ENCODE assay signal across 11 mouse cellular contexts in the genomic region with DNA sequence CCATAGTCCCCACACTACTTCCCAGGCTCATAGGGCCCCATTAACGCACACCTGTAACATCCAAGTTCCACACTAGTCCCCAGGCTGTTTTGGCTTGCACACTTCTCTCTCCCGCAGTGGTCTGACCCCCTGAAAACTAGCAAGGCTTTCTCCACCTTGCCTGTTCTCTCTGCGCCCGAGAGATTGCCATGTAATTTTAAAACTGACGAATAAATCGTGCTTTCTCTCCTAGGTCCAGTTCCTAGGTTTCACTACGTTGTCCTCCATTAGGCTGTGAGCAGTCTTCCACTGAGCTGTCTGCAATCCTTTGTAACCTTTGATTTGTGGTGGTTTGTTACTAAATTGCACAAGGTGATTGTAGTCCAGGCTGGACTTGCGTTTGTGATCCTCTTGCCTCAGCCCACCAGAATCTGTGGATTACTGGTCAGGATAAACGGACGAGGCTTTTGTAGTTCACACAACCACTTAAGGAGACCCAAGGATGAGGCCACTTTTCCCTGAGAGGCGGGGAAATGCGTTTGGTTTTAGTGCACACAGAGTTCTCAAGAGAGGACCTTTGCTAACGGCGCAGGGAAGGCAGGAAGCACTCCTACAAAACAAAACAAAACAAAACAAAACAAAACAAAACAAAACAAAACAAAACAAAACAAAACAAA. TPM values are rescaled to one million over a fixed set of nuclear protein-coding genes. Genes with fewer than 3 reads are reported as not detected.
DNase-seq lines count a peak whose midpoint lies in the region; ATAC-seq and TF ChIP-seq lines count a peak whose summit lies in the region.
"Not testable (repeated sequence)": the region's sequence is repeated elsewhere in the genome, so short reads cannot be mapped to it uniquely, and the experiment has no call there.
"Had no signal": no experiment of that assay in that cellular context is flagged by ENCODE, and none has a peak within 500 bp of the region (broad histone marks: within the 10 kb centered on the region; RNA-seq: fewer than 3 reads in every experiment).

No protein-coding gene starts in this region.

- peak overlapping the region; percentile 18 for H3K4me3 ChIP-seq in C2C12 (ENCODE audit: insufficient read depth, poor library complexity, severe bottlenecking)
- peak overlapping the region; percentile 40 for H3K4me3 ChIP-seq in forebrain, embryonic 14.5 days (ENCODE audit: low read depth, low read length)
- peak overlapping the region; percentile 51 for H3K4me3 ChIP-seq in heart, postnatal 0 days (ENCODE audit: low read depth, low read length)
- H3K4me3 ChIP-seq in kidney, embryonic 15.5 days (replicated peaks) = peak overlapping the region; percentile 65
- peak overlapping the region; percentile 67 for H3K4me3 ChIP-seq in liver, embryonic 12.5 days
- H3K4me3 ChIP-seq in midbrain, embryonic 13.5 days (replicated peaks) = peak overlapping the region; percentile 49
- H3K4me3 ChIP-seq in stomach, embryonic 14.5 days (ENCODE audit: low read depth, low read length) = peak overlapping the region; percentile 45

- not testable (repeated sequence) for TF ChIP-seq CTCF in C2C12 (IDR thresholded peaks at IDR 0.05; ENCODE audit: control insufficient read depth, insufficient read depth, insufficient read length); heart, postnatal 0 days (IDR thresholded peaks at IDR 0.05; ENCODE audit: low read depth)

- peak; percentile 26 for DNase-seq in embryo, embryonic 10 days (ENCODE audit: low spot score)
- DNase-seq in forebrain, embryonic 14.5 days (ENCODE audit: low spot score) = peak; percentile 19
- not testable (repeated sequence) for DNase-seq in heart, postnatal 0 days (ENCODE audit: low spot score)

- H3K4me2 ChIP-seq in forebrain, embryonic 14.5 days (ENCODE audit: low read length) = peak overlapping the region; percentile 66
- H3K4me2 ChIP-seq in heart, postnatal 0 days (ENCODE audit: low read depth, low read length) = peak overlapping the region; percentile 76
- peak overlapping the region; percentile 94 for H3K4me2 ChIP-seq in kidney, embryonic 15.5 days
- peak overlapping the region; percentile 82 for H3K4me2 ChIP-seq in liver, embryonic 12.5 days
- H3K4me2 ChIP-seq in midbrain, embryonic 13.5 days (replicated peaks) = peak overlapping the region; percentile 80
- peak overlapping the region; percentile 74 for H3K4me2 ChIP-seq in stomach, embryonic 14.5 days (replicated peaks; ENCODE audit: low read depth, low read length)

- WGBS in forebrain, embryonic 14.5 days = 16% methylated on average over 14 of the region's 14 CpGs
- WGBS in heart, postnatal 0 days = 35% methylated on average over 14 of the region's 14 CpGs
- WGBS in kidney, embryonic 15.5 days = 11% methylated on average over 14 of the region's 14 CpGs
- 20% methylated on average over 14 of the region's 14 CpGs for WGBS in liver, embryonic 12.5 days (ENCODE audit: insufficient replicate concordance)
- 15% methylated on average over 14 of the region's 14 CpGs for WGBS in midbrain, embryonic 13.5 days
- WGBS in stomach, embryonic 14.5 days = 19% methylated on average over 14 of the region's 14 CpGs

- H3K27ac ChIP-seq in forebrain, embryonic 14.5 days (ENCODE audit: low read depth, low read length); kidney, embryonic 15.5 days; midbrain, embryonic 13.5 days; stomach, embryonic 14.5 days (ENCODE audit: low read length): not testable (repeated sequence)
- peak overlapping the region; percentile 25; the same call in 1 of the 2 replicates for H3K27ac ChIP-seq in heart, postnatal 0 days (ENCODE audit: low read depth)
- H3K27ac ChIP-seq in liver, embryonic 12.5 days = 0 out of 2 replicates have a peak overlapping the region, but pooled peaks have one; percentile 32

- not testable (repeated sequence) for H3K27me3 ChIP-seq in C2C12 (ENCODE audit: control insufficient read depth, insufficient read depth, insufficient read length); forebrain, embryonic 14.5 days (replicated peaks; ENCODE audit: control insufficient read depth, insufficient read depth, low read length); heart, postnatal 0 days (ENCODE audit: control insufficient read depth, insufficient read depth, low read length); kidney, embryonic 15.5 days; liver, embryonic 12.5 days (replicated peaks); midbrain, embryonic 13.5 days; stomach, embryonic 14.5 days (ENCODE audit: control insufficient read depth, insufficient read depth, low read length)

- H3K36me3 ChIP-seq in C2C12 (ENCODE audit: control insufficient read depth, insufficient read depth); forebrain, embryonic 14.5 days (ENCODE audit: control insufficient read depth, insufficient read depth, low read length); heart, postnatal 0 days (replicated peaks; ENCODE audit: control insufficient read depth, insufficient read depth, low read length); kidney, embryonic 15.5 days; liver, embryonic 12.5 days; midbrain, embryonic 13.5 days; stomach, embryonic 14.5 days (ENCODE audit: control insufficient read depth, insufficient read depth, low read length): not testable (repeated sequence)

- not testable (repeated sequence) for H3K9me3 ChIP-seq in forebrain, embryonic 14.5 days (replicated peaks; ENCODE audit: control insufficient read depth, low read length); heart, postnatal 0 days (replicated peaks; ENCODE audit: control insufficient read depth, low read length); kidney, embryonic 15.5 days (replicated peaks); liver, embryonic 12.5 days (replicated peaks); midbrain, embryonic 13.5 days; stomach, embryonic 14.5 days (ENCODE audit: control insufficient read depth, low read depth, low read length)

- ATAC-seq in forebrain, embryonic 14.5 days; heart, postnatal 0 days (ENCODE audit: insufficient read depth, low read depth); kidney, embryonic 15.5 days (replicated peaks; ENCODE audit: low FRiP score); liver, embryonic 12.5 days; midbrain, embryonic 13.5 days; stomach, embryonic 14.5 days (ENCODE audit: insufficient number of reproducible peaks, insufficient read depth, low FRiP score, low read depth): not testable (repeated sequence)

- H3ac ChIP-seq in C2C12 (ENCODE audit: control insufficient read depth, insufficient read length, low read depth) = not testable (repeated sequence)

- not testable (repeated sequence) for H3K79me3 ChIP-seq in C2C12 (ENCODE audit: low read depth)

- H3K9ac ChIP-seq in forebrain, embryonic 14.5 days (ENCODE audit: low read length) = peak overlapping the region; percentile 54
- H3K9ac ChIP-seq in heart, postnatal 0 days (replicated peaks; ENCODE audit: low read depth, low read length); midbrain, embryonic 13.5 days (replicated peaks); stomach, embryonic 14.5 days (replicated peaks; ENCODE audit: low read depth, low read length): not testable (repeated sequence)
- peak overlapping the region; percentile 62 for H3K9ac ChIP-seq in kidney, embryonic 15.5 days
- peak overlapping the region; percentile 71 for H3K9ac ChIP-seq in liver, embryonic 12.5 days

- not testable (repeated sequence) for H3K79me2 ChIP-seq in C2C12 (ENCODE audit: control insufficient read depth, insufficient read depth)

- H3K4me1 ChIP-seq in forebrain, embryonic 14.5 days (ENCODE audit: control insufficient read depth, insufficient read depth, low read length); heart, postnatal 0 days (ENCODE audit: control insufficient read depth, insufficient read depth); kidney, embryonic 15.5 days; midbrain, embryonic 13.5 days (replicated peaks); stomach, embryonic 14.5 days (ENCODE audit: control insufficient read depth, insufficient read depth, low read length): not testable (repeated sequence)
- H3K4me1 ChIP-seq in liver, embryonic 12.5 days = peaks cover 35% of the 10 kb centered on the region

- not testable (repeated sequence) for TF ChIP-seq EP300 in heart, postnatal 0 days (IDR thresholded peaks at IDR 0.05; ENCODE audit: low read depth)

RNA-seq across cellular contexts. Expression of gene Hfe2, which starts 28.2 kb away (rescaled TPM):
- polyA plus RNA-seq in C2C12 (2012; fragmentation: generic; extraction: Trizol) = 0.23 TPM
- 0.41 and 0.52 TPM in 2 replicates for polyA plus RNA-seq in forebrain, embryonic 14.5 days (2014; fragmentation: Nextera tagmentation; extraction: Ambion mirVana)
- 68.1 and 81.3 TPM in 2 replicates for total RNA-seq in heart, postnatal 0 days (2014; rRNA removed; ENCODE audit: low replicate concordance)
- polyA plus RNA-seq in heart, postnatal 0 days (2015; fragmentation: Nextera tagmentation; extraction: Ambion mirVana) = 24.7 and 25.9 TPM in 2 replicates
- polyA plus RNA-seq in kidney, embryonic 15.5 days (2015; fragmentation: Nextera tagmentation; extraction: Ambion mirVana) = 1.1 and 1.8 TPM in 2 replicates
- polyA plus RNA-seq in liver, embryonic 12.5 days (2016; fragmentation: Nextera tagmentation; extraction: Ambion mirVana) = 0.68 and 0.98 TPM in 2 replicates
- polyA plus RNA-seq in midbrain, embryonic 13.5 days (2015; fragmentation: Nextera tagmentation; extraction: Ambion mirVana) = 0.62 and 0.76 TPM in 2 replicates
- polyA plus RNA-seq in stomach, embryonic 14.5 days (2014; fragmentation: Nextera tagmentation; extraction: Ambion mirVana) = 0.20 TPM in 1 of 2 replicates, not detected in the other

RNA-seq across cellular contexts. Expression of gene BC107364, which starts 44.6 kb away (rescaled TPM):
- polyA plus RNA-seq in C2C12 (2012; fragmentation: generic; extraction: Trizol) = not detected
- not detected in 2 replicates for polyA plus RNA-seq in forebrain, embryonic 14.5 days (2014; fragmentation: Nextera tagmentation; extraction: Ambion mirVana)
- total RNA-seq in heart, postnatal 0 days (2014; rRNA removed; ENCODE audit: low replicate concordance) = not detected in 2 replicates
- 0.40 and 0.41 TPM in 2 replicates for polyA plus RNA-seq in heart, postnatal 0 days (2015; fragmentation: Nextera tagmentation; extraction: Ambion mirVana)
- 0.15 TPM in 1 of 2 replicates, not detected in the other for polyA plus RNA-seq in kidney, embryonic 15.5 days (2015; fragmentation: Nextera tagmentation; extraction: Ambion mirVana)
- polyA plus RNA-seq in liver, embryonic 12.5 days (2016; fragmentation: Nextera tagmentation; extraction: Ambion mirVana) = not detected in 2 replicates
- not detected in 2 replicates for polyA plus RNA-seq in midbrain, embryonic 13.5 days (2015; fragmentation: Nextera tagmentation; extraction: Ambion mirVana)
- polyA plus RNA-seq in stomach, embryonic 14.5 days (2014; fragmentation: Nextera tagmentation; extraction: Ambion mirVana) = not detected in 2 replicates
- total RNA-seq: heart, postnatal 25 days; left cerebral cortex, postnatal 14 days had no signal
- polyA plus RNA-seq: large intestine, adult 2 months had no signal
